8 mouse cellular contexts compared by ENCODE assay signal in the genomic region with DNA sequence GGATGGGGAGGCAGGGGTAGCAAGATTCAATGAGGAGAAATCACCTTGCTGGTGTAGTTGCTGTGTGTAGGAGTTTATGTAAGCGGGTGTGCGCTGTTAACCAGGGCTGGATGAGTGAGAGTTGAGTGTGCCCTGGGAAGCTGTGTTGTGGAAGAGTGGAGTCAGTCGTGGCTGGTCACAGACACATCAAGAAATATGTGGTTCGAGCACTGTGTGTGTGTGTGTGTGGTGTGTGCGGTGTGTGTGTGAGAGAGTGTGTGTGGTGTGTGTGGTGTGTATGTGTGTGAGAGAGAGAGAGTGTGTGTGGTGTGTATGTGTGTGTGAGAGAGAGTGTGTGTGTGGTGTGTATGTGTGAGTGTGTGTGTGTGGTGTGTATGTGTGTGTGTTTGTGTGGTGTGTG. TPM values are rescaled to one million over a fixed set of nuclear protein-coding genes. Genes with fewer than 3 reads are reported as not detected.
DNase-seq lines count a peak whose midpoint lies in the region; ATAC-seq and TF ChIP-seq lines count a peak whose summit lies in the region.

No protein-coding gene starts in this region.

- TF ChIP-seq CTCF in lung, adult 2 months (IDR thresholded peaks at IDR 0.05; ENCODE audit: insufficient read depth, low read length): no peak

- H3K4me1 ChIP-seq in lung, adult 2 months (ENCODE audit: control insufficient read depth, insufficient read depth, low read length): no peaks in the 10 kb centered on the region; the same call in 1 of the 2 replicates
- peaks cover 21% of the 10 kb centered on the region for H3K4me1 ChIP-seq in forebrain, embryonic 12.5 days
- peaks cover 43% of the 10 kb centered on the region for H3K4me1 ChIP-seq in limb, embryonic 10.5 days
- peaks cover 17% of the 10 kb centered on the region for H3K4me1 ChIP-seq in neural tube, embryonic 13.5 days (replicated peaks)

- 0 out of 2 replicates have a peak overlapping the region, but pooled peaks have one; percentile 56 for H3K9ac ChIP-seq in forebrain, embryonic 12.5 days
- H3K9ac ChIP-seq in neural tube, embryonic 13.5 days: peak overlapping the region; percentile 62

- H3K9me3 ChIP-seq in forebrain, embryonic 12.5 days: no peaks in the 10 kb centered on the region
- H3K9me3 ChIP-seq in limb, embryonic 10.5 days (replicated peaks): no peaks in the 10 kb centered on the region
- H3K9me3 ChIP-seq in neural tube, embryonic 13.5 days: no peaks in the 10 kb centered on the region

- 44% methylated on average over 5 of the region's 5 CpGs for WGBS in lung, adult 2 months
- 58% methylated on average over 5 of the region's 5 CpGs for WGBS in forebrain, embryonic 12.5 days
- 70% methylated on average over 5 of the region's 5 CpGs for WGBS in limb, embryonic 10.5 days
- WGBS in neural tube, embryonic 13.5 days: 74% methylated on average over 5 of the region's 5 CpGs

- H3K4me3 ChIP-seq in lung, adult 2 months (replicated peaks; ENCODE audit: extremely low read depth, low read depth, low read length): peak overlapping the region; percentile 50
- no peak overlapping the region for H3K4me3 ChIP-seq in forebrain, embryonic 12.5 days (replicated peaks)
- peak overlapping the region; percentile 49 for H3K4me3 ChIP-seq in limb, embryonic 10.5 days
- H3K4me3 ChIP-seq in neural tube, embryonic 13.5 days: 0 out of 2 replicates have a peak overlapping the region, but pooled peaks have one; percentile 33

- DNase-seq in lung, adult 2 months: no peak
- no peak for DNase-seq in lung, adult 18-20 months
- DNase-seq in limb, embryonic 10.5 days (ENCODE audit: low spot score): no peak
- DNase-seq in thymus, postnatal 25 days: no peak
- DNase-seq in layer of hippocampus, postnatal 10 days (ENCODE audit: low spot score in 2 of 2): no peak

- peaks cover 63% of the 10 kb centered on the region for H3K27me3 ChIP-seq in forebrain, embryonic 12.5 days
- H3K27me3 ChIP-seq in limb, embryonic 10.5 days (ENCODE audit: low read depth, poor library complexity, severe bottlenecking): peaks cover 70% of the 10 kb centered on the region
- H3K27me3 ChIP-seq in neural tube, embryonic 13.5 days: peaks cover 65% of the 10 kb centered on the region

- no peaks in the 10 kb centered on the region for H3K36me3 ChIP-seq in forebrain, embryonic 12.5 days (replicated peaks)
- no peaks in the 10 kb centered on the region for H3K36me3 ChIP-seq in limb, embryonic 10.5 days
- H3K36me3 ChIP-seq in neural tube, embryonic 13.5 days: no peaks in the 10 kb centered on the region

- peak overlapping the region; percentile 64 for H3K4me2 ChIP-seq in forebrain, embryonic 12.5 days
- H3K4me2 ChIP-seq in neural tube, embryonic 13.5 days: peak overlapping the region; percentile 60

- ATAC-seq in forebrain, embryonic 12.5 days (ENCODE audit: low FRiP score): no peak
- ATAC-seq in neural tube, embryonic 13.5 days (ENCODE audit: low read depth): peak; percentile 65; the same call in 1 of the 2 replicates
- ATAC-seq in megakaryocyte progenitor cell, adult 5-6 weeks (replicated peaks; ENCODE audit: poor library complexity): no peak

- H3K27ac ChIP-seq in forebrain, embryonic 12.5 days: no peak overlapping the region
- no peak overlapping the region for H3K27ac ChIP-seq in limb, embryonic 10.5 days
- no peak overlapping the region for H3K27ac ChIP-seq in neural tube, embryonic 13.5 days (replicated peaks)

- no peak for TF ChIP-seq POLR2A in lung, adult 2 months (IDR thresholded peaks at IDR 0.05; ENCODE audit: borderline replicate concordance, extremely low read depth, low read depth, low read length)

RNA-seq across cellular contexts. Expression of gene Arhgef15, which starts 1.8 kb away (rescaled TPM):
- 359 and 419 TPM in 2 replicates for polyA plus RNA-seq in lung, adult 2 months (2012; rRNA removed)
- 5.6 and 6.4 TPM in 2 replicates for polyA plus RNA-seq in forebrain, embryonic 12.5 days (2016; fragmentation: Nextera tagmentation; extraction: Ambion mirVana)
- 8.0 and 9.0 TPM in 2 replicates for polyA plus RNA-seq in limb, embryonic 10.5 days (2016; fragmentation: Nextera tagmentation; extraction: Ambion mirVana)
- 14.4 and 14.8 TPM in 2 replicates for polyA plus RNA-seq in neural tube, embryonic 13.5 days (2015; fragmentation: Nextera tagmentation; extraction: Ambion mirVana)
- total RNA-seq in layer of hippocampus, postnatal 10 days (2021): 10 to 100 TPM; 12.2 to 17.4 TPM
- total RNA-seq in megakaryocyte progenitor cell, adult 5-6 weeks (2015): not detected in 2 replicates
- 0.04 and 0.98 TPM in 2 replicates for total RNA-seq in megakaryocyte progenitor cell, adult 5-6 weeks (2017)

RNA-seq across cellular contexts. Expression of gene Slc25a35, which starts 12.5 kb away (rescaled TPM):
- polyA plus RNA-seq in lung, adult 2 months (2012; rRNA removed): 34.0 and 40.4 TPM in 2 replicates
- 2.1 and 2.6 TPM in 2 replicates for polyA plus RNA-seq in forebrain, embryonic 12.5 days (2016; fragmentation: Nextera tagmentation; extraction: Ambion mirVana)
- polyA plus RNA-seq in limb, embryonic 10.5 days (2016; fragmentation: Nextera tagmentation; extraction: Ambion mirVana): 2.4 and 3.2 TPM in 2 replicates
- 2.0 and 2.5 TPM in 2 replicates for polyA plus RNA-seq in neural tube, embryonic 13.5 days (2015; fragmentation: Nextera tagmentation; extraction: Ambion mirVana)
- 1 to 10 TPM; 4.3 to 4.4 TPM for total RNA-seq in layer of hippocampus, postnatal 10 days (2021)
- 2.2 and 2.8 TPM in 2 replicates for total RNA-seq in megakaryocyte progenitor cell, adult 5-6 weeks (2015)
- total RNA-seq in megakaryocyte progenitor cell, adult 5-6 weeks (2017): 0.30 and 0.75 TPM in 2 replicates

RNA-seq across cellular contexts. Expression of gene Rangrf, which starts 19.5 kb away (rescaled TPM):
- 11.6 and 15.4 TPM in 2 replicates for polyA plus RNA-seq in lung, adult 2 months (2012; rRNA removed)
- polyA plus RNA-seq in forebrain, embryonic 12.5 days (2016; fragmentation: Nextera tagmentation; extraction: Ambion mirVana): 54.1 and 57.8 TPM in 2 replicates
- polyA plus RNA-seq in limb, embryonic 10.5 days (2016; fragmentation: Nextera tagmentation; extraction: Ambion mirVana): 88.6 and 115 TPM in 2 replicates
- polyA plus RNA-seq in neural tube, embryonic 13.5 days (2015; fragmentation: Nextera tagmentation; extraction: Ambion mirVana): 27.6 and 33.7 TPM in 2 replicates
- 10 to 100 TPM; 16.2 to 20.5 TPM for total RNA-seq in layer of hippocampus, postnatal 10 days (2021)
- 91.0 and 123 TPM in 2 replicates for total RNA-seq in megakaryocyte progenitor cell, adult 5-6 weeks (2015)
- 46.3 and 54.1 TPM in 2 replicates for total RNA-seq in megakaryocyte progenitor cell, adult 5-6 weeks (2017)

RNA-seq across cellular contexts. Expression of gene Odf4, which starts 28.6 kb away (rescaled TPM):
- polyA plus RNA-seq in lung, adult 2 months (2012; rRNA removed): 0.19 and 0.25 TPM in 2 replicates
- polyA plus RNA-seq in forebrain, embryonic 12.5 days (2016; fragmentation: Nextera tagmentation; extraction: Ambion mirVana): 0.18 and 0.54 TPM in 2 replicates
- not detected in 2 replicates for polyA plus RNA-seq in limb, embryonic 10.5 days (2016; fragmentation: Nextera tagmentation; extraction: Ambion mirVana)
- polyA plus RNA-seq in neural tube, embryonic 13.5 days (2015; fragmentation: Nextera tagmentation; extraction: Ambion mirVana): 0.40 TPM in 1 of 2 replicates, not detected in the other
- under 1 TPM; 0.45 to 0.62 TPM for total RNA-seq in layer of hippocampus, postnatal 10 days (2021)
- total RNA-seq in megakaryocyte progenitor cell, adult 5-6 weeks (2015): not detected in 2 replicates
- not detected in 2 replicates for total RNA-seq in megakaryocyte progenitor cell, adult 5-6 weeks (2017)

RNA-seq across cellular contexts. Expression of gene Pfas, which starts 52.8 kb away (rescaled TPM):
- polyA plus RNA-seq in lung, adult 2 months (2012; rRNA removed): 10.0 and 11.3 TPM in 2 replicates
- 35.4 and 40.4 TPM in 2 replicates for polyA plus RNA-seq in forebrain, embryonic 12.5 days (2016; fragmentation: Nextera tagmentation; extraction: Ambion mirVana)
- polyA plus RNA-seq in limb, embryonic 10.5 days (2016; fragmentation: Nextera tagmentation; extraction: Ambion mirVana): 66.5 and 70.0 TPM in 2 replicates
- polyA plus RNA-seq in neural tube, embryonic 13.5 days (2015; fragmentation: Nextera tagmentation; extraction: Ambion mirVana): 19.1 and 21.9 TPM in 2 replicates
- 10 to 100 TPM; 26.2 to 37.5 TPM for total RNA-seq in layer of hippocampus, postnatal 10 days (2021)
- total RNA-seq in megakaryocyte progenitor cell, adult 5-6 weeks (2015): 24.8 and 31.3 TPM in 2 replicates
- 34.9 and 48.8 TPM in 2 replicates for total RNA-seq in megakaryocyte progenitor cell, adult 5-6 weeks (2017)

Comparison
In these comparisons a context has a peak if more than half of its experiments do, and no peak if none do; other contexts are left out.
1. RNA of gene Arhgef15, which starts 1.8 kb away (polyA plus RNA-seq): 359 to 419 TPM in lung, adult 2 months; 14.4 to 14.8 TPM in neural tube, embryonic 13.5 days, 8.0 to 9.0 TPM in limb, embryonic 10.5 days and 5.6 to 6.4 TPM in forebrain, embryonic 12.5 days; every median in the first group is over 10 times any median in the second.